Mouse (Mus musculus): Measurements from ENCODE around the gene Rbm33.

Gene Rbm33

GRCm38 (mm10) chr5:28398736-28399135, 81.8 kb downstream of the Rbm33 start:
- in situ Hi-C loops (cut with MboI; ENCODE audit: unreplicated experiment in 2 of 2) = no loop called here

- in situ Hi-C loops (cut with MboI; ENCODE audit: unreplicated experiment in 2 of 2) = no loop called here
These were observed 82.7 kb downstream of the Rbm33 start for GRCm38 (mm10) chr5:28399451-28400115.

- in situ Hi-C loops (cut with MboI; ENCODE audit: unreplicated experiment in 2 of 2) = no loop called here
These were observed 85.8 kb downstream of the Rbm33 start for GRCm38 (mm10) chr5:28402756-28403155.

- in situ Hi-C loops (cut with MboI; ENCODE audit: unreplicated experiment in 2 of 2) = no loop called here
These were observed 89.7 kb downstream of the Rbm33 start for GRCm38 (mm10) chr5:28406662-28407061.

- in situ Hi-C loops (cut with MboI; ENCODE audit: unreplicated experiment in 2 of 2) = no loop called here
These were observed 95.2 kb downstream of the Rbm33 start for GRCm38 (mm10) chr5:28412006-28412685.

- in situ Hi-C loops (cut with MboI; ENCODE audit: unreplicated experiment in 2 of 2) = no loop called here
These were observed 96.6 kb downstream of the Rbm33 start for GRCm38 (mm10) chr5:28413533-28413932.

- in situ Hi-C loops (cut with MboI; ENCODE audit: unreplicated experiment in 2 of 2) = no loop called here
These were observed 97.2 kb downstream of the Rbm33 start for GRCm38 (mm10) chr5:28414076-28414475.

- in situ Hi-C loops (cut with MboI; ENCODE audit: unreplicated experiment in 2 of 2) = no loop called here
These were observed 99.1 kb downstream of the Rbm33 start for GRCm38 (mm10) chr5:28416029-28416428.

- in situ Hi-C loops (cut with MboI; ENCODE audit: unreplicated experiment in 2 of 2) = no loop called here
These were observed 101.8 kb downstream of the Rbm33 start for GRCm38 (mm10) chr5:28418734-28419133.

- in situ Hi-C loops (cut with MboI; ENCODE audit: unreplicated experiment in 2 of 2) = no loop called here
These were observed 102.8 kb downstream of the Rbm33 start for GRCm38 (mm10) chr5:28419640-28420265.

GRCm38 (mm10) chr5:28423781-28424180, 106.9 kb downstream of the Rbm33 start:
- in situ Hi-C loops (cut with MboI; ENCODE audit: unreplicated experiment in 2 of 2) = no loop called here

- in situ Hi-C loops (cut with MboI; ENCODE audit: unreplicated experiment in 2 of 2) = no loop called here
These were observed 109.0 kb downstream of the Rbm33 start for GRCm38 (mm10) chr5:28425926-28426325.

- in situ Hi-C loops (cut with MboI; ENCODE audit: unreplicated experiment in 2 of 2) = loop anchor here (5.0 to 25.0 kb wide), 2 partner anchors 842 to 1237 kb away; no protein-coding TSS in a partner anchor
These were observed 133.4 kb downstream of the Rbm33 start for GRCm38 (mm10) chr5:28450126-28450890.

GRCm38 (mm10) chr5:28451053-28451638, 134.2 kb downstream of the Rbm33 start:
- in situ Hi-C loops (cut with MboI; ENCODE audit: unreplicated experiment in 2 of 2) = loop anchor here (5.0 to 25.0 kb wide), 2 partner anchors 841 to 1236 kb away; no protein-coding TSS in a partner anchor

GRCm38 (mm10) chr5:28453086-28453485, 136.2 kb downstream of the Rbm33 start:
- in situ Hi-C loops (cut with MboI; ENCODE audit: unreplicated experiment in 2 of 2) = loop anchor here (5.0 to 25.0 kb wide), 2 partner anchors 839 to 1234 kb away; no protein-coding TSS in a partner anchor

- in situ Hi-C loops (cut with MboI; ENCODE audit: unreplicated experiment in 2 of 2) = loop anchor here (5.0 to 25.0 kb wide), 2 partner anchors 839 to 1234 kb away; no protein-coding TSS in a partner anchor
These were observed 136.6 kb downstream of the Rbm33 start for GRCm38 (mm10) chr5:28453523-28453922.

GRCm38 (mm10) chr5:28454546-28454945, 137.6 kb downstream of the Rbm33 start:
- in situ Hi-C loops (cut with MboI; ENCODE audit: unreplicated experiment in 2 of 2) = loop anchor here (5.0 to 25.0 kb wide), 2 partner anchors 838 to 1233 kb away; no protein-coding TSS in a partner anchor

GRCm38 (mm10) chr5:28455721-28456120, 138.8 kb downstream of the Rbm33 start:
- in situ Hi-C loops (cut with MboI; ENCODE audit: unreplicated experiment in 2 of 2) = loop anchor here in 1 of 2 experiments (25.0 kb wide), 1 partner anchor 1232 kb away; no protein-coding TSS in a partner anchor

GRCm38 (mm10) chr5:28456366-28456765, 139.4 kb downstream of the Rbm33 start:
- in situ Hi-C loops (cut with MboI; ENCODE audit: unreplicated experiment in 2 of 2) = loop anchor here in 1 of 2 experiments (25.0 kb wide), 1 partner anchor 1231 kb away; no protein-coding TSS in a partner anchor
